Mouse (Mus musculus) left cerebral cortex, adult 9 months (tissue): Measurements from ENCODE around the gene Tcp11.

ENCODE experiments used
- DNase-seq, 2 experiments: peaks; one replicate each; pipeline ENCODE4 v3.0.0; 2022; ENCODE audit warnings: low spot score in 2 of 2

The Tcp11 gene

GRCm38 (mm10) chr17:28080045-28080816 lies at the start of gene Tcp11:
Gene Tcp11, minus strand, starts transcription at chr17:28080639.
- DNase-seq: no peak

DNA sequence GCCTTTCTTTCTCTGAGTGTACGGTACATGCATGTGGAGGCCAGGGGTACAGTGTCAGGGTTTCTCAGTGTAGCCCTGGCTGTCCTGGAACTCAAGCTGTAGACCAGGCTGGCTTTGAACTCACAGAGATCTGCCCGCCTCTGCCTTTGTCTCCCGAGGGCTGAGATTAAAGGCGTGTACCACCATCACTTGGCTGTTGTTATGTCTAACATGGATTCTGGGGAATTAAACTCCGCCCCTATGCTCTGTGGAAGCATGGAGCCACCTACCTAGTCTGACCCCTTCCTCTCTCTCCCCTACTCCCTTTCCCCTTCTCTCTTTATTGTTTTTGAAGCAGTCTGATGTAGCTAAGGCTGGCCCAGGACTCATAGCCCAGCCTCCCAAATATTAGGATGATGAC lies 49.4 kb upstream of the Tcp11 start:
- DNase-seq: no peak

- no peak for DNase-seq
Observed at GRCm38 (mm10) chr17:28124368-28124767, 43.9 kb upstream of the Tcp11 start.

- no peak for DNase-seq
Observed at GRCm38 (mm10) chr17:28123627-28124026, 43.2 kb upstream of the Tcp11 start.

DNA sequence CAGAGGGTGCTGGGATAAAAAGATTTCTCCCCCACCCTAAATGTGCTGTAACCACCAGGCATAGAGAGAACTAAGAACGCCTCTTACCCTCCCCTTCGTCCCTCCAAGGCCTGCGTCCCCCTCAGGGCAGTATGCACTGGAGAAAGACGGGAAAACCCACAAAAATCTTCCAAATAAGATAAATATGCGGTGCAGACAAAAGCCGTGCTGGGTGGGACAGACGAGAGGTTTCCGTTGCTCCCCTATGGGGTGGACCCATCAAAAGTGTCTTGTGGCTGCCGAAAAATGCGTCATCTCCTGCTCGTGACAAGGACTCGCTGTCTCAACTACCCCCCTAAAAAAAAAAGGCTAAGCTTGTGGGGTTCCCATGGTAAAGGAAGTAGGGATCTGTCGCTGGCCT lies 42.5 kb upstream of the Tcp11 start:
- no peak for DNase-seq

GRCm38 (mm10) chr17:28120460-28120859 lies 40.0 kb upstream of the Tcp11 start:
- DNase-seq: no peak

DNA sequence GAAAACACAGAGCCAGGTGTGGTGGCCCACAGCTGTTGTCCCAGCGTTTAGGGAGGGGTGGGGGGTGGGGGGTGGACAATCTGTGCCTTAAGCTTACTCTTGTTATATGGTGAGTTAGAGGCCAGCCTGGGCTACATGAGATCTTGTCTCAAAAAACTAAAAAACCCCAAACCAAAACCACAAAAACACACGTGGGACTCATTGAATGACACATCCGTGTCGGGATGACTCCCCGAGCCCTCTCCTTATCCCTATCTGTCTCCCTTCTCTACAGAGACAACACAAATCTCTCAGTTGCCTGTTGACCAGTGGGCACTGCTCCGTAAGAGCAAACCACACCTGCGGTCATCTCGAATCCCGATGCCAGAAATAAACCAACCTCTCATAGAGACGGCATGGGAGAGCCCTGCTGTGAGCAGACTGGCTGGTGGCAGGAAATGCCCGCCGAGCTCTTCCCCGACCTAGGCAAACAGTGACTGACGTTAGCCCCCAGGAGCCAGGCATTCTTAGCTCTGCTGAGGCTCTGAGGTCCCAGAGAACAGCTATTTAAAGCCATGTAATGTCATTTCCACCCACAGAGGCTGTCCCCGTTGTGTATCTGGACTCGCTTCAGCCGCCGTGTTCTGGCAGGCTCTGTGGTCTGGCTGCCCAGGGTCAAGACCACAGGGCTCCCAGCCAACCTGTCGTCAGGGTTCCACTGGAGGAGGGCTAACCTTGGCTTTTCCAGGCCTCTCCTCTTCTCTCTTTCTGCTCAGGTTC lies 37.2 kb upstream of the Tcp11 start:
- no peak for DNase-seq

- no peak for DNase-seq
Observed at GRCm38 (mm10) chr17:28116335-28116734, 35.9 kb upstream of the Tcp11 start.

GRCm38 (mm10) chr17:28112266-28112665 lies 31.8 kb upstream of the Tcp11 start:
- no peak for DNase-seq

DNA sequence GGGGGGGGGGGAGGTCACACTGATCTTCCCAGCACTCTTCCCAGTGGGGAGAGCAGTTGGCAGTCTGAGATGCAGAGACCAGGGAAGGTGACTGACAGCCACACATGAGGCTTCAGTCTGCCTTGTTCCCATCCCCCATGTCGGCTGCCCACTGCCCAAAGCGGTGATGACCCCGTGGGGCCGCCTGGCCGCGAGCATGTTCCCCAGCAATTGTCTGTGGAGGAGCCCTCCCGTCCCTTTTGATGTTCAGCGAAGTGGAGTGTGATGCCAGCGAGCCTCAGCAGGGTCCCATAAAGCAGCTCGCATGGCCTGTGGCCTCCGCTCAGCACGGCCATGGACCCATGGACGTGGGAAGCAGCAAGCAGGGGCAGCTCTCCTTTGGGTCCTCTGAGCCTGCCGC lies 26.8 kb upstream of the Tcp11 start:
- DNase-seq: no peak

GRCm38 (mm10) chr17:28106352-28106751 lies 25.9 kb upstream of the Tcp11 start:
- no peak for DNase-seq

DNA sequence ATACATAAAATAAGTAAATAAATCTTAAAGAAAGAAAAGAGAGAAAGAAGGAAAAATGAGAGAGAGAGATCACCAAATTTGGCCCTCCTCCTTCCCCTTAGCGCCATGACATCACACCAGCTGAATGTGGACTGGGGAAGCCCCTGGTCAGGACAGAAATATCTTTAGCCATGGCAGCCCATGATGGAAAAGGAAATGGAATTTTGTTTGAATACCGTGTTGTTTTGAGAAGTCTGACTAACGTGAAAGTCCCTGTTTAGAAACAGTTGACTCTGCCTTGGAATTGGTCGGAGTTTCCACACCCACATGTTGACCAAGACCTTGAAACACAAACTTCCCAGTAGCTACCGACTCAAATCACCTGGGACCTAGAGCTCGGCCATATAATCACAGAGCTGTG lies 24.0 kb upstream of the Tcp11 start:
- no peak for DNase-seq

DNA sequence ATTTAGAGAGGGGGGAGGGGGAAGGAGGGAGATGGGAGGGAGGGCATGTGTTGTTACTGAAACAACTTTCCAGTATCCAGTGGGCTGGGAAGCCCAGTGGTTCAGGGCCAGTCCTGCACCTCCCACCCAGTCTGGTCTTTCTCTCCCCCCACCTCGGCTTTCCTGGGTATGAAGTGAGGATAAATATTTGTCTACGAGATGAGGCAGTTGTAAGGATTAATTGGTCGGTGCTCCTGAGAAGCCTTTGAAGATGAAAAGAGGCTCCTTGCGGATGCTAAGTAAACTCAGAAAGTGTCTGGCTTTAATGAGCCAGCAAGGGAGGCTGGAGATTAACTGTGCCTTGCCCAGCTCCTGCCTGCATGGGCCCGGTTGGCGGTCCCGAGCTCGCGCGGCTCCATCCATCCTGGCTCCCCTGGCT lies 21.5 kb upstream of the Tcp11 start:
- no peak for DNase-seq

- DNase-seq: no peak
Observed at GRCm38 (mm10) chr17:28101284-28101887, 20.9 kb upstream of the Tcp11 start.

- no peak for DNase-seq
Observed at GRCm38 (mm10) chr17:28100669-28101068, 20.2 kb upstream of the Tcp11 start.

- no peak for DNase-seq
Observed at GRCm38 (mm10) chr17:28099086-28099485, 18.6 kb upstream of the Tcp11 start.

GRCm38 (mm10) chr17:28097308-28097707 lies 16.9 kb upstream of the Tcp11 start:
- no peak for DNase-seq

GRCm38 (mm10) chr17:28096418-28096817 lies 16.0 kb upstream of the Tcp11 start:
- DNase-seq: no peak

GRCm38 (mm10) chr17:28093837-28094236 lies 13.4 kb upstream of the Tcp11 start:
- DNase-seq: no peak

GRCm38 (mm10) chr17:28092297-28092696 lies 11.9 kb upstream of the Tcp11 start:
- no peak for DNase-seq

GRCm38 (mm10) chr17:28088718-28089117 lies 8.3 kb upstream of the Tcp11 start:
- DNase-seq: no peak

DNA sequence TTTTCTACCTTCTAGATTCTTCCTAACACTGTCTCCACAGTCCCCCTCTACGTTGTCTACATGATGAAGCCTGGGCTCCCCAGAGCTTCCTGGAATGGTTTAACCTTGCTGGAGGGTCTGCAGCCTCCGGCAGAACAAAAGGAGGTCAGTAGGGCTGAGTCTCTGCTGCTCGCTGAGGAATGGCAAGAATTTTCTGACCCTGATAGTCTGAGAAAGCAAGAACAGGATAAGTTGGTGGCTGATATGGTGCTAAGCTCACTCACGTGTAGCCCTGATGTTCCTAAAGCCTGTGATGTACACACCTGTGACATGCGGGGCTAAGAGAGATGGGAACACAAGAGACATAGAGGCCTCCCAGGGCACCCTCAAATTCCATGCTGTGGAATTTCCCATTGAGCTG lies 7.0 kb upstream of the Tcp11 start:
- no peak for DNase-seq

DNA sequence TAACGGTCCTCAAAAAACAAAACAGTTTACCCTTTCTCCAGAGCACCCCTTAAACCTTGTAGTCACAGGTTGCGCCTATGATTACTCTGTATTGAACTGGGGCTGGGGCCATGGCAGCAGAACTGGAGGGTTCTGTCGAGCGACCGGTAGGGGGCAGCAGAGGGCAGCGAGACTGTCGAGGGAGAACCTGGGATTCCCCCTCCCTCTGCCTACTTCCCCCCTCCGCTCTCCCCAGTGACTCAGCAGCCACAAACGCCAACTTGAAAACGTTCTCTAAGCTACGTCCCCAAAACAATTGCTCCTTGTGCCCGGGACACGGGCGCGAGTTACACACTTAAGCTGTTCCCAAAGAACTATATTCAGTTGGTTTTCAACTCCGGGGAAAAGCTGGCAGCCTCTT lies 4.5 kb upstream of the Tcp11 start:
- DNase-seq: peak in 1 of 2 experiments; percentile 88
